Mouse (Mus musculus): ENCODE results near the gene Cdk14. TPM values are rescaled to one million over a fixed set of nuclear protein-coding genes. Genes with fewer than 3 reads are reported as not detected.

Cdk14 gene
- polyA plus RNA-seq, 1 experiment from 2014 or later, result 21.8 TPM

GRCm38 (mm10) chr5:4825076-4825475, 595.0 kb downstream of the Cdk14 start:
- WGBS, result 93% methylated on average over 4 of the region's 4 CpGs
- H3K4me2 ChIP-seq, result no peak overlapping the region

DNA sequence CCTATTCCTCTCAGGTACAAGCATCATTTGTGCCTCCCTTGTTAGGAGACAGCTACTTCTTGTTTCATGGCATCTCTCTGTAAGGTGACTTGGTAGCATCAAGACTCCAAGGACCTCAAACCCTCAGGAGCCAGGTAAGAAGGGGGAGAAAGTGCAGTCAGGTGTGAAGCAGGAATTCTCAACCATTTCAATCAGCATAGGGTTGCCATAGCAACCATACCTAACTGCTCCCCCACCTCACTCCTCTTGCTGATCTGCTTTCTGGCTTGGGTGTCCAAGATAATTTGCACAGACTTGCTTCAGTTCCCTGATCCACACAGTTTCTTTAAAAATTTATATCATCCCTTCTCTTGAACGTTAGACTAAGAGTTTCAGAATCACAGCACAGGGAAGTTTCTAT, 595.9 kb downstream of the Cdk14 start:
- no peak overlapping the region for H3K4me2 ChIP-seq
- no peak overlapping the region for H3K4me3 ChIP-seq
- H3K9ac ChIP-seq, result no peak overlapping the region
- H3K9me3 ChIP-seq (replicated peaks), result no peaks in the 10 kb centered on the region
- H3K27me3 ChIP-seq, result no peaks in the 10 kb centered on the region
- no peaks in the 10 kb centered on the region for H3K36me3 ChIP-seq (ENCODE audit: poor library complexity, severe bottlenecking)
- 68% methylated on average over 1 of the region's 1 CpGs for WGBS
- peaks cover 25% of the 10 kb centered on the region for H3K4me1 ChIP-seq
- ATAC-seq, result no peak
- H3K27ac ChIP-seq, result no peak overlapping the region

More at GRCm38 (mm10) chr5:4825076-4825475, 595.0 kb downstream of the Cdk14 start:
- ATAC-seq, result no peak
- Histone ChIP-seq H3K27ac (no peak overlapping the region), H3K9ac (no peak overlapping the region), H3K36me3 (ENCODE audit: poor library complexity, severe bottlenecking) (no peaks in the 10 kb centered on the region), H3K4me3 (no peak overlapping the region), H3K4me1 (peaks cover 23% of the 10 kb centered on the region), H3K9me3 (replicated peaks) (no peaks in the 10 kb centered on the region), H3K27me3 (no peaks in the 10 kb centered on the region)

DNA sequence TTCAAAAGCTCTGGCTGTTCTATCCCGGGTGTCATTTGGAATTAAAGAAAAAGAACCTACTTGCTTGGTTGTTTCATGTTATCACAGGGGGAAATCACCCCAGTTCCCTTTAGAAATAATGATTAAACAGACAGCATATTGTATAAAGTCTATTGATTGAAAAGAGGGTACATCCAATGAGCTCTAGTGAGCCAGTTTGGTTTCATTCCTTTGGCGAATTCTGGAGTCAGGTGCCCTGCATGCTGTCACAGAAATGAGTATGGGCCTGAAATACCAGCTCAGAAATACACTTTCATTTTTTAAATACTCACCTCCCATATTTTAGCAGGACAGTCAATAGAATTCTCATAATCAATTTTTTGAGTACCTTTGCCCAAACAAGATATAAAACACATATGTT, 598.1 kb downstream of the Cdk14 start:
- Histone ChIP-seq H3K9me3 (replicated peaks) (no peaks in the 10 kb centered on the region), H3K27me3 (no peaks in the 10 kb centered on the region), H3K4me2 (peak overlapping the region; percentile 46), H3K4me3 (no peak overlapping the region), H3K27ac (peak overlapping the region; percentile 76), H3K36me3 (ENCODE audit: poor library complexity, severe bottlenecking) (no peaks in the 10 kb centered on the region), H3K9ac (peak overlapping the region; percentile 37), H3K4me1 (peaks cover 34% of the 10 kb centered on the region)
- 15% methylated on average over 2 of the region's 2 CpGs for WGBS
- ATAC-seq, result no peak

DNA sequence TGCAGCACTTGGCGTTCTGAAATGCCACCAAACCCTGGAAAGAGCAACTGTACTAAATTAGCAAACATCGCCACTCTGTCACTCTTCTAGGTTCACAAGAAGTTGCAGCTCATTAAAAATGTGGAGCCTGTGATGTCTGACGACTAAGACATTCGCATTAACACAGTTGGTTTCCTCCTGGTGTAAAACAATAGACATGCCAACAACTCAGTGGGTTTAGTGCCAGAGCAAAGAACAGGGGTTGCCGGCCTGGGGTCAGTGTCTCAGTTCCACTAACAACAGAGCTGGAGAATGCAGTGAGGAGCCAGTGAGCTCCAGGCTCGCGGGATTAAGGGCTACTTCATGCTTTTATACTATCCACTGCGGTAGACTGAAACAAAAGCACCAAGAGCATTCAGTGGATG, 598.7 kb downstream of the Cdk14 start:
- peak; percentile 86 for ATAC-seq
- Histone ChIP-seq H3K9ac (peak overlapping the region; percentile 37), H3K27me3 (no peaks in the 10 kb centered on the region), H3K4me1 (peaks cover 38% of the 10 kb centered on the region), H3K9me3 (replicated peaks) (no peaks in the 10 kb centered on the region), H3K27ac (peak overlapping the region; percentile 76), H3K4me2 (peak overlapping the region; percentile 46), H3K36me3 (ENCODE audit: poor library complexity, severe bottlenecking) (no peaks in the 10 kb centered on the region), H3K4me3 (no peak overlapping the region)
- WGBS, result 3% methylated on average over 8 of the region's 8 CpGs

GRCm38 (mm10) chr5:4816981-4817380, 603.1 kb downstream of the Cdk14 start:
- H3K4me3 ChIP-seq, result no peak overlapping the region
- no peaks in the 10 kb centered on the region for H3K36me3 ChIP-seq (ENCODE audit: poor library complexity, severe bottlenecking)
- no peaks in the 10 kb centered on the region for H3K9me3 ChIP-seq (replicated peaks)
- no peak for ATAC-seq
- no peaks in the 10 kb centered on the region for H3K27me3 ChIP-seq
- H3K27ac ChIP-seq, result no peak overlapping the region
- H3K4me2 ChIP-seq, result no peak overlapping the region
- 59% methylated on average over 5 of the region's 5 CpGs for WGBS
- H3K4me1 ChIP-seq, result peaks cover 44% of the 10 kb centered on the region
- no peak overlapping the region for H3K9ac ChIP-seq

DNA sequence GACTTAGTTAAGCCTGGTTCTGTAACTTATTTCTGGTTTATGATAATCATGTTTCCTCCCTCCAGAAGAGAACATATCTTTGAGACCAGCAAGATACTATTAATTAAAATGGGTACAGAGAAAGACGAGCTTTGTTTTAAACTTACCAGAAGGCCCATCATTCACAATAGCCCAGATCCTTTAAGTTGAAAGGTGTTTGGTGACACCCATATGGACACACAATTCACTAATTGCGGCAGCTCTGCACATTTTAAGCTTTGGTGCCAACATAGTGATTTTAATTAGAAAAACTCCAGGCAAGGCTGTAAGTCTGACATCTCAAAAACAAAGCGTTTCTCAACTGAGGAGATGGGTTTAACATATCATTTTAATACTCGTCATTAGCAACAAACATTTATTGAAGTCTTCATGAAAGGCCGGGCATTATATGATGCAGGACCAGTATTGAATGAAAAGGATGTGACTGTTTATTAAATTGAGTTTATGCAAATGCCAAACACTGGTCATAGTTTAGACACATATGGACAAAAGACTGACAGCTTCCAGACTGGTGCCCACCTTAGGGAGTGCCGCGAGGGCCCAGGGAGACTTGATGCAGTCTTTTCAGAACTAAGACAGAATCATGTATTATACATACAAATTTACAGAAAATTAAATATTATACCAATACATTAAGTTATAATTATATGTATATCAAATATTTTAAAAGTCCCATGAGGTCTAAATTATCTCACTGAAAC, 605.5 kb downstream of the Cdk14 start:
- 47% methylated on average over 7 of the region's 7 CpGs for WGBS
- H3K4me3 ChIP-seq, result no peak overlapping the region
- H3K9me3 ChIP-seq (replicated peaks), result no peaks in the 10 kb centered on the region
- ATAC-seq, result peak; percentile 57
- H3K4me1 ChIP-seq, result peaks cover 38% of the 10 kb centered on the region
- no peaks in the 10 kb centered on the region for H3K36me3 ChIP-seq (ENCODE audit: poor library complexity, severe bottlenecking)
- H3K9ac ChIP-seq, result no peak overlapping the region
- no peaks in the 10 kb centered on the region for H3K27me3 ChIP-seq
- no peak overlapping the region for H3K27ac ChIP-seq
- H3K4me2 ChIP-seq, result no peak overlapping the region

DNA sequence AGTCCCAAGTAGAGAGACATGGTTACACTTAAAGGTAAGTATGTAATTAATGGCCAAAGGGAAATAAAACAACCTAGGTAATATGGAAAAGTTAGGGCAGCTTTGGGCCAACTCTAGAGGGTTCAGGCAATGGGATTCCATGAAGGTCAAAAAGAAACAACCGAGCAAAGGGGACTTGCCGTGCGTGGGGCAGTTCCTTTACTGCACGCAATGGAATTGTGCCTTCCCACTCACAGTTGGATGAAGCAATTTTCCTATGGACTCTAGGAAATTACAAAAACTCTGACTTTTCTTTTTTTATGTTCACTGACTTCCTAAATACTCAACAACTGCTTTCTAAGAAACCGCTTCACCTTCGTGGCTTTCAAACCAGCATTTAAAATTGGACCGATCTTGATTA, 606.8 kb downstream of the Cdk14 start:
- Histone ChIP-seq H3K9ac (no peak overlapping the region), H3K27ac (no peak overlapping the region), H3K4me1 (peaks cover 31% of the 10 kb centered on the region), H3K9me3 (replicated peaks) (no peaks in the 10 kb centered on the region), H3K4me2 (no peak overlapping the region), H3K36me3 (ENCODE audit: poor library complexity, severe bottlenecking) (no peaks in the 10 kb centered on the region), H3K4me3 (no peak overlapping the region), H3K27me3 (no peaks in the 10 kb centered on the region)
- 94% methylated on average over 7 of the region's 7 CpGs for WGBS
- no peak for ATAC-seq

DNA sequence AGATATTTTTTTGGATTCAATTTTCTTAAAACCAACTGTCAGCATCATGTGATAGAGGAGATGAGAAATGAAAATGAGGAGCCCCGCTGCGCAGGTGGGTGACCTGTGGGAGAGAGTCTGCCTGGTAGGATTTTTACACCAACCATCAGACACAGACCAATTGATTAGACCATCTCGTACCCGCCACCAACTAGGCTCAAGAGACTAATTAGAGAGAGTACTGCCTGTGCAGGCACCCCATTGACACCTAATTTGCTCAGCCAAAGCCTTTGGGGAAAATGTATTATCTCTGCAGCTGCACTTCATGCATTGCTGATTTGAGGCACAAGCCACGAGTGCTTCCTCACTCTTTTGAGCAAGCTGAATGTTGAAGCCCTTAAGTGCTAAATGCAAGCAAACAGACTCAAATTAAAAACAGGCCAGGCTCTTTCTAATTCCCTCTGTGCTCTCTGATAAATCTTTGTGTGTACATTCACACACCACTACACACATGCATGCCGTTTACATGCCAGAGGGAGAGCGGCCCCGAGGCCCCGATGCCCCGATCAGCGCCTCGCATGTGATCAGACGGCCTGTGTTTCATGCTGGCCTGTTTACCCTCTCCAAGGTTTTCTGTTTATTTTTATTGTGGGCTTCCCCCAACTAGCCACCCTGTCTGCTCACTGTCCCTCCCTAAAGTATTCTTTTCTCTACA, 607.9 kb downstream of the Cdk14 start:
- H3K27me3 ChIP-seq, result no peaks in the 10 kb centered on the region
- peak overlapping the region; percentile 42 for H3K4me2 ChIP-seq
- 13% methylated on average over 13 of the region's 13 CpGs for WGBS
- H3K4me3 ChIP-seq, result no peak overlapping the region
- H3K27ac ChIP-seq, result peak overlapping the region; percentile 82
- no peaks in the 10 kb centered on the region for H3K36me3 ChIP-seq (ENCODE audit: poor library complexity, severe bottlenecking)
- peaks cover 28% of the 10 kb centered on the region for H3K4me1 ChIP-seq
- ATAC-seq, result peak; percentile 87
- peak overlapping the region; percentile 45; the same call in 1 of the 2 replicates for H3K9ac ChIP-seq
- no peaks in the 10 kb centered on the region for H3K9me3 ChIP-seq (replicated peaks)

GRCm38 (mm10) chr5:4805228-4805627, 614.9 kb downstream of the Cdk14 start:
- Histone ChIP-seq H3K9ac (no peak overlapping the region), H3K27me3 (no peaks in the 10 kb centered on the region), H3K4me3 (no peak overlapping the region), H3K27ac (no peak overlapping the region), H3K4me1 (peaks cover 14% of the 10 kb centered on the region), H3K9me3 (replicated peaks) (no peaks in the 10 kb centered on the region), H3K36me3 (ENCODE audit: poor library complexity, severe bottlenecking) (no peaks in the 10 kb centered on the region), H3K4me2 (no peak overlapping the region)
- WGBS, result 72% methylated on average over 4 of the region's 4 CpGs
- ATAC-seq, result no peak

DNA sequence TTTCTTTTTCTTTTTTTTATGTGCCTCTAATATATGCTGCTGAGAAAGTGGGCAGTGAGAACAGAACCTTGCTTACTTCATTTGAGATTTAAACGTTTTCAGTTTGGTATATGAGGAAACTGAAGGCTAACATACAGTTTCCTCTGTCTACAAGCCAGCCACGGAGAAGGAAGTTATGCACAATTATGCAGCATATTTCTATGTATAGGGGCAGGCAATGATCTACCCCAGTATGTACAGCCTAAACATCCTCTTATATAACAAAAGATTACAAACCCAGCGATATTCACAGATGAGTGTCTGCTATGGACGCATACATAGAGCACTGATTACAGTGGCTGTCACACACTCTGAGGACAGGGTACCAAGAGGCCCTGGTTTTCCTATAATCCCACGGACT, 616.4 kb downstream of the Cdk14 start:
- Histone ChIP-seq H3K27ac (no peak overlapping the region), H3K27me3 (no peaks in the 10 kb centered on the region), H3K4me3 (no peak overlapping the region), H3K36me3 (ENCODE audit: poor library complexity, severe bottlenecking) (no peaks in the 10 kb centered on the region), H3K4me2 (no peak overlapping the region), H3K9ac (no peak overlapping the region), H3K9me3 (replicated peaks) (no peaks in the 10 kb centered on the region), H3K4me1 (peaks cover 14% of the 10 kb centered on the region)
- 82% methylated on average over 5 of the region's 5 CpGs for WGBS
- ATAC-seq, result no peak

DNA sequence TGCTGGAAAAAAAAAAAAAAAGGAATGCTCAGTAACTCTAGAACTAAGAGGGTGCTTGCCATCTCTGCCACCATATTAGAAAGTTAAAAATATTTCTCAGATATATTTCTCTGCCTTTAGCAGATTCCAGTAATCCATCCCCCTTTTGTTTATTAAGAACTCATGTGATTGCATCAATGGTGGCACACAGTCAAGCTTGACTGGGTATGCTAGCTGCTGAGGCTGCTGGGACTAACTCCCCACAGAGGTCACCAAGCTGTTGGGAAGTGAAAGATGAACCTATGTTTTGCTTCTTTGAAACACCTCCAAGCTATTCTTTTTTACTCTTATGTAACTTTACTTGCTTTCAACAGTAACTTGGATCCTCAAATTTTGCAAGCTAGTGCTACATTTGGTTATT, 618.1 kb downstream of the Cdk14 start:
- H3K4me2 ChIP-seq, result no peak overlapping the region
- no peaks in the 10 kb centered on the region for H3K27me3 ChIP-seq
- H3K27ac ChIP-seq, result no peak overlapping the region
- no peak overlapping the region for H3K4me3 ChIP-seq
- H3K9me3 ChIP-seq (replicated peaks), result no peaks in the 10 kb centered on the region
- peaks cover 14% of the 10 kb centered on the region for H3K4me1 ChIP-seq
- no peaks in the 10 kb centered on the region for H3K36me3 ChIP-seq (ENCODE audit: poor library complexity, severe bottlenecking)
- H3K9ac ChIP-seq, result no peak overlapping the region
- ATAC-seq, result no peak

GRCm38 (mm10) chr5:4801096-4801850, 618.8 kb downstream of the Cdk14 start:
- no peaks in the 10 kb centered on the region for H3K27me3 ChIP-seq
- peaks cover 14% of the 10 kb centered on the region for H3K4me1 ChIP-seq
- no peak overlapping the region for H3K4me3 ChIP-seq
- H3K9ac ChIP-seq, result no peak overlapping the region
- peak; percentile 60 for ATAC-seq
- no peaks in the 10 kb centered on the region for H3K36me3 ChIP-seq (ENCODE audit: poor library complexity, severe bottlenecking)
- peak overlapping the region; percentile 35; the same call in 1 of the 2 replicates for H3K27ac ChIP-seq
- H3K9me3 ChIP-seq (replicated peaks), result no peaks in the 10 kb centered on the region
- WGBS, result 34% methylated on average over 8 of the region's 8 CpGs
- no peak overlapping the region for H3K4me2 ChIP-seq
